Mouse (Mus musculus) gastrocnemius, postnatal 10 days (tissue): ENCODE measurements around the gene Cd5. TPM values are rescaled to one million over a fixed set of nuclear protein-coding genes. Genes with fewer than 3 reads are reported as not detected.

Experiments used
- total RNA-seq, 2 experiments: library from RNA; stranded (reverse); gene quantifications; 2 replicates each; pipeline ENCODE4 v1.2.3; 2021

Cd5 gene
- total RNA-seq, 2 experiments from 2014 or later: 0.25 TPM; not detected in 1

Other genes starting within 250 kb of the Cd5 start
- 10 to 100 TPM; 26.6 to 33.0 TPM for gene Cpsf7, start 213.7 kb downstream of the Cd5 start, total RNA-seq
- 10 to 100 TPM; 42.5 to 45.1 TPM for gene Sdhaf2, start 212.9 kb downstream of the Cd5 start, total RNA-seq
- 1 to 10 TPM; 2.3 to 3.0 TPM for gene Tmem216, start 182.8 kb downstream of the Cd5 start, total RNA-seq
- 1 to 10 TPM; 5.0 to 6.1 TPM for gene Cyb561a3, start 161.8 kb downstream of the Cd5 start, total RNA-seq
- 1 to 10 TPM; 2.3 to 3.3 TPM for gene Tmem138, start 161.6 kb downstream of the Cd5 start, total RNA-seq
- gene Ddb1, start 133.7 kb downstream of the Cd5 start, total RNA-seq: 100 to 1,000 TPM; 208 to 236 TPM
- 1 to 10 TPM; 7.9 to 8.0 TPM for gene Tkfc, start 133.3 kb downstream of the Cd5 start, total RNA-seq
- gene Vwce, start 104.8 kb downstream of the Cd5 start, total RNA-seq: under 1 TPM; 0.05 to 0.81 TPM
- not detected for gene Pga5, start 60.9 kb downstream of the Cd5 start, total RNA-seq
- 10 to 100 TPM; 17.3 to 23.1 TPM for gene Vps37c, start 50.3 kb downstream of the Cd5 start, total RNA-seq
- under 1 TPM in 1 of 2 experiments, not detected in 1; 0.26 TPM for gene Cd6, start 91.1 kb upstream of the Cd5 start, total RNA-seq
- 1 to 10 TPM in 1 of 2 experiments, under 1 TPM in 1; 0.75 to 1.6 TPM for gene Slc15a3, start 100.7 kb upstream of the Cd5 start, total RNA-seq
- gene Tmem132a, start 130.9 kb upstream of the Cd5 start, total RNA-seq: 10 to 100 TPM; 26.9 to 29.9 TPM
- gene Tmem109, start 143.0 kb upstream of the Cd5 start, total RNA-seq: 100 to 1,000 TPM; 208 to 212 TPM
- gene Prpf19, start 156.2 kb upstream of the Cd5 start, total RNA-seq: 100 to 1,000 TPM; 264 to 270 TPM
- under 1 TPM in 1 of 2 experiments, not detected in 1; 0.23 TPM for gene Zp1, start 181.6 kb upstream of the Cd5 start, total RNA-seq
- under 1 TPM in 1 of 2 experiments, not detected in 1; 0.14 TPM for gene Ptgdr2, start 198.2 kb upstream of the Cd5 start, total RNA-seq
- gene Ccdc86, start 210.3 kb upstream of the Cd5 start, total RNA-seq: 10 to 100 TPM; 26.9 to 27.3 TPM
- not detected for gene Ms4a10, start 235.7 kb upstream of the Cd5 start, total RNA-seq